Mouse (Mus musculus): ENCODE results near the gene Efcab3. TPM values are rescaled to one million over a fixed set of nuclear protein-coding genes. Genes with fewer than 3 reads are reported as not detected.
A peak's percentile ranks its signal among the peaks of the same experiment; 100 is the strongest.

Efcab3 gene
- total and polyA plus RNA-seq, 3 experiments, result not detected

DNA sequence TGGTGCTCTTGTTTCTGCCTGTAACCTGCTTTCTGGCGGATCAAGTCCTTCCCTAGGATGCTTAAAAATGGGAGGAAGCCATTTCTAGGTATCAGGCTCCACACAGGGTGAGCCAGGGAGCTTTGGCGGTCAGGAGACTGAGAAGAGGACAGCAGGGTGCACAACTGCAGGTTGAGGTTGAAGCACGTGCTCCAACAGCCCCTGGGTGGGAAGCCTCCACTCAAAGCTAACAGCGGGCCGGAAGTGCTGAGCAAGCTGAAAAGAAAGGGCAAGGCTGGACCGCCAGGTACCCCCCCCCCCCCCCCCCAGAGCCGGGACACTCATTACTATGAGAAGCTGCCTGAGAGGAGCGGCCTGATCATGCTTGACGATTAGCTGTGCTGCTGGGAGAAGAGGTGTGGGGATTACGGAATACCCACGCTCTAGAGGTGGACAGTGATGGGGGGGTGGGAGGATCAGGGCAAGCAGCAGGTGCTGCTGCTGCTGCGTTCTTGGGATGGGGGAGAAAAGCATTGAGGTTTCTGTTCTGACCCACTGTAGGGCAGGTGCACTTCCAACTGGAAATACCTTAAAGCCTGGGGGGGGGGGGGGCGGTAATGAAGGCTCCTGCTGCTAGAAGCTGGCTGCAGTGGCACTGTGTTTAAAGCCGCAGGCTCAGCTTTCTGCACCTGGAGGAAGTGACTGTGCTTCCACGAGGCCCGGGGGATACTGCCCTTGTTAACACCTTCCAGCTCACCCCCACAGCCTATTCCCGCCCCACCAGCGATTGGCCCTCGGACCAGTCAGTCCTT lies 88.0 kb downstream of the Efcab3 start:
- H3K4me1 ChIP-seq (ENCODE audit: control insufficient read depth in 1 of 2, insufficient read depth in 2 of 2, low read length in 2 of 2), result peaks cover 17 to 51% of the 10 kb centered on the region in 2 experiments
- H3K79me2 ChIP-seq (ENCODE audit: control insufficient read depth, insufficient read depth, low read length, poor library complexity), result no peaks in the 10 kb centered on the region; the same call in 1 of the 2 replicates
- H3K27me3 ChIP-seq (ENCODE audit: control insufficient read depth in 1 of 2, insufficient read depth in 2 of 2, low read length in 2 of 2), result no peaks in the 10 kb centered on the region
- peak; percentile 74 for DNase-seq (ENCODE audit: low read depth, low spot score)
- peak overlapping the region; percentile 19 to 28; a peak in 3 of 4 replicates for H3K4me3 ChIP-seq (ENCODE audit: control insufficient read depth in 1 of 2, insufficient read depth in 1 of 2, low read depth in 2 of 2, low read length in 2 of 2)
- TF ChIP-seq ETS1 (IDR thresholded peaks at IDR 0.05; ENCODE audit: low read depth, low read length), result 0 out of 2 replicates have a peak, but pooled peaks have one; percentile 16
- no peak for TF ChIP-seq CTCF (IDR thresholded peaks at IDR 0.05 in 2 of 3, conservative IDR thresholded peaks at IDR 0.05 in 1 of 3; ENCODE audit: control insufficient read depth in 1 of 3, insufficient read depth in 1 of 3, low read depth in 2 of 3, low read length in 3 of 3, poor library complexity in 1 of 3, severe bottlenecking in 1 of 3)
- TF ChIP-seq RCOR1 (IDR thresholded peaks at IDR 0.05; ENCODE audit: low read depth, low read length), result peak; percentile 25; the same call in 1 of the 2 replicates
- H3K9me3 ChIP-seq (replicated peaks; ENCODE audit: insufficient read depth, low read length), result no peaks in the 10 kb centered on the region
- peaks cover 0 to 34% of the 10 kb centered on the region in 2 experiments; a peak in 2 of 4 replicates for H3K36me3 ChIP-seq (ENCODE audit: control insufficient read depth in 1 of 2, insufficient read depth in 2 of 2, low read length in 2 of 2)
- peak overlapping the region; percentile 82 for H3K27ac ChIP-seq (ENCODE audit: control insufficient read depth, low read depth, low read length)
- H3K9ac ChIP-seq (ENCODE audit: control insufficient read depth, low read depth, low read length, poor library complexity, severe bottlenecking), result peak overlapping the region; percentile 60

- H3K4me1 ChIP-seq (ENCODE audit: control insufficient read depth in 1 of 2, insufficient read depth in 2 of 2, low read length in 2 of 2), result peaks cover 19 to 51% of the 10 kb centered on the region in 2 experiments
- DNase-seq (ENCODE audit: low read depth, low spot score), result no peak
- peak overlapping the region; percentile 19 to 28; a peak in 3 of 4 replicates for H3K4me3 ChIP-seq (ENCODE audit: control insufficient read depth in 1 of 2, insufficient read depth in 1 of 2, low read depth in 2 of 2, low read length in 2 of 2)
- peak overlapping the region; percentile 82 for H3K27ac ChIP-seq (ENCODE audit: control insufficient read depth, low read depth, low read length)
- no peaks in the 10 kb centered on the region; the same call in 1 of the 2 replicates for H3K79me2 ChIP-seq (ENCODE audit: control insufficient read depth, insufficient read depth, low read length, poor library complexity)
- peaks cover 0 to 36% of the 10 kb centered on the region in 2 experiments; a peak in 2 of 4 replicates for H3K36me3 ChIP-seq (ENCODE audit: control insufficient read depth in 1 of 2, insufficient read depth in 2 of 2, low read length in 2 of 2)
- TF ChIP-seq USF2 (IDR thresholded peaks at IDR 0.05; ENCODE audit: borderline replicate concordance in 1 of 2, insufficient read depth in 1 of 2, low read depth in 1 of 2, low read length in 2 of 2) (no peak), CHD2 (IDR thresholded peaks at IDR 0.05; ENCODE audit: low read length) (no peak), ZC3H11A (IDR thresholded peaks at IDR 0.05; ENCODE audit: low read depth, low read length) (no peak), MAFK (IDR thresholded peaks at IDR 0.05; ENCODE audit: borderline replicate concordance, low read depth, low read length) (no peak), UBTF (IDR thresholded peaks at IDR 0.05; ENCODE audit: borderline replicate concordance, insufficient read depth, low read depth, low read length) (no peak), MXI1 (IDR thresholded peaks at IDR 0.05; ENCODE audit: low read depth, low read length) (no peak), TCF12 (IDR thresholded peaks at IDR 0.05; ENCODE audit: low read depth, low read length) (no peak), ZNF384 (IDR thresholded peaks at IDR 0.05; ENCODE audit: low read depth, low read length) (peak; percentile 93)
- no peaks in the 10 kb centered on the region for H3K9me3 ChIP-seq (replicated peaks; ENCODE audit: insufficient read depth, low read length)
- H3K27me3 ChIP-seq (ENCODE audit: control insufficient read depth in 1 of 2, insufficient read depth in 2 of 2, low read length in 2 of 2), result no peaks in the 10 kb centered on the region
- H3K9ac ChIP-seq (ENCODE audit: control insufficient read depth, low read depth, low read length, poor library complexity, severe bottlenecking), result peak overlapping the region; percentile 60
Measured at GRCm38 (mm10) chr11:105152017-105152300, 88.6 kb downstream of the Efcab3 start.

DNA sequence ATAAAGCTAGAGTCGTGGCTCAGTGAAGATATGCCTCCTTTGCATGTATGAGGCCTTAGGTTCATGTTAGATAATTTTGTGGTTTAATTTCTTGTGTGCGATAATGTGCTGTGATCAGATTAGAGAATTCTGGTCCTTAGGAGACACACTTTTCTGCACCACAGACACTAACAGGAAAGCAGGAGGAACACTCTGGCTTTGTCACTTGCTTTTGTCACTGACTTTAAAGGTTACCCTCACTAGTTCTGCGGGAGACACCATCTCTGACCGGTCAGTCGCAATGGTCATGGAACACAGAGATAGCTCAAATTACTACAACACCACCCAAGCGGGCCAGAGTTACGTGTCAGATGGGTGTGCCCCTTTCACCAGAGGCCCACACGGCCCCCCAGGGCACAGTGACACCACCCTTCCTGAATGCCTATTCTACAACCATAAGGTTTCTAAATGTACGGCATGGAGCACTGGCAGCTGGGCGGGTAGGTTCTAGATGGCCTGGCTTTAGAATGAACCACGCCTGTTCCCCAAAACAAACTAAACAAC lies 89.0 kb downstream of the Efcab3 start:
- H3K4me1 ChIP-seq (ENCODE audit: control insufficient read depth in 1 of 2, insufficient read depth in 2 of 2, low read length in 2 of 2), result peaks cover 19 to 53% of the 10 kb centered on the region in 2 experiments
- peak overlapping the region; percentile 97 for H3K27ac ChIP-seq (ENCODE audit: control insufficient read depth, low read depth, low read length)
- TF ChIP-seq HCFC1 (IDR thresholded peaks at IDR 0.05; ENCODE audit: low read depth, low read length) (peak; percentile 15; the same call in 1 of the 2 replicates), ZNF384 (IDR thresholded peaks at IDR 0.05; ENCODE audit: low read depth, low read length) (no peak), SIN3A (IDR thresholded peaks at IDR 0.05; ENCODE audit: low read length) (peak; percentile 88), USF1 (IDR thresholded peaks at IDR 0.05; ENCODE audit: low read depth, low read length) (no peak), TAL1 (IDR thresholded peaks at IDR 0.05; ENCODE audit: low read length) (peak; percentile 66), GATA1 (IDR thresholded peaks at IDR 0.05; ENCODE audit: low read depth, low read length) (peak; percentile 99), RAD21 (IDR thresholded peaks at IDR 0.05; ENCODE audit: low read depth, low read length) (no peak), ELF1 (IDR thresholded peaks at IDR 0.05; ENCODE audit: low read depth, low read length) (no peak), RCOR1 (IDR thresholded peaks at IDR 0.05; ENCODE audit: low read depth, low read length) (peak; percentile 91), ZMIZ1 (IDR thresholded peaks at IDR 0.05; ENCODE audit: low read depth, low read length) (peak; percentile 39; the same call in 1 of the 2 replicates), UBTF (IDR thresholded peaks at IDR 0.05; ENCODE audit: borderline replicate concordance, insufficient read depth, low read depth, low read length) (no peak), TBP (IDR thresholded peaks at IDR 0.05; ENCODE audit: low read depth, low read length) (no peak), CHD2 (IDR thresholded peaks at IDR 0.05; ENCODE audit: low read length) (peak; percentile 29; the same call in 1 of the 2 replicates), MYC (IDR thresholded peaks at IDR 0.05; ENCODE audit: low read depth, low read length) (peak; percentile 65; the same call in 1 of the 2 replicates), MAZ (IDR thresholded peaks at IDR 0.05; ENCODE audit: low read depth, low read length) (peak; percentile 83), TCF12 (IDR thresholded peaks at IDR 0.05; ENCODE audit: low read depth, low read length) (peak; percentile 98)

More for the DNA sequence above, 89.0 kb downstream of the Efcab3 start:
- peaks cover 0 to 36% of the 10 kb centered on the region in 2 experiments; a peak in 2 of 4 replicates for H3K36me3 ChIP-seq (ENCODE audit: control insufficient read depth in 1 of 2, insufficient read depth in 2 of 2, low read length in 2 of 2)
- no peaks in the 10 kb centered on the region; the same call in 1 of the 2 replicates for H3K79me2 ChIP-seq (ENCODE audit: control insufficient read depth, insufficient read depth, low read length, poor library complexity)
- no peaks in the 10 kb centered on the region for H3K9me3 ChIP-seq (replicated peaks; ENCODE audit: insufficient read depth, low read length)
- peak overlapping the region; percentile 43 to 51 for H3K4me3 ChIP-seq (ENCODE audit: control insufficient read depth in 1 of 2, insufficient read depth in 1 of 2, low read depth in 2 of 2, low read length in 2 of 2)
- H3K27me3 ChIP-seq (ENCODE audit: control insufficient read depth in 1 of 2, insufficient read depth in 2 of 2, low read length in 2 of 2), result no peaks in the 10 kb centered on the region
- DNase-seq (ENCODE audit: low read depth, low spot score), result peak; percentile 87
- H3K9ac ChIP-seq (ENCODE audit: control insufficient read depth, low read depth, low read length, poor library complexity, severe bottlenecking), result peak overlapping the region; percentile 48
